Mouse (Mus musculus): ENCODE measurements around the gene Zfp784.

- no peak for TF ChIP-seq CTCF (IDR thresholded peaks at IDR 0.05; ENCODE audit: borderline replicate concordance, insufficient read depth, low read depth, low read length)
- no peak for TF ChIP-seq POLR2A (IDR thresholded peaks at IDR 0.05; ENCODE audit: borderline replicate concordance, insufficient read depth, low read length)
Observed at GRCm38 (mm10) chr7:5014251-5015117, 23.8 kb downstream of the Zfp784 start, which contains the start of the genes Zfp524 and Fiz1.
